ENCODE assay signal across 13 mouse cellular contexts in the genomic region with DNA sequence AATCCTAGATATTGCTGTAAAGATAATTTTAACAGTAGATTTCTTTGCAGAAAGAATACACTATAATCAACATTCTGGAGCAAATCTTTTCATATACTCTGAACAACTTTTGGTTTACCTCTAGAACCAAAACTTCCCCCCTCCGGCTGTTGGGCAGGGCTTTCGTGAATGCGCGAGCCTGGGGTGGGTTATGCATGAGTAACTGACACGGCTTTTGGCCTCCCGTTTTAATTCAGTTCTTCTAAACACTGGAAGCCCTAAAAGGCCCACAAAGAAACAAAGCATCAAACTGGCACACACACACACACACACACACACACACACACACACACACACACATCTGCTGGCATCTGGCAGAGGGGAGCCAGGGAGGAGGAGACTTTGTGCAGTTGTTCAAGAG.
DNase-seq lines count a peak whose midpoint lies in the region; ATAC-seq lines count a peak whose summit lies in the region.
"Had no signal": no experiment of that assay in that cellular context is flagged by ENCODE, and none has a peak within 500 bp of the region (broad histone marks: within the 10 kb centered on the region; RNA-seq: fewer than 3 reads in every experiment).

No protein-coding gene starts in this region.

- 66% methylated on average over 6 of the region's 6 CpGs for WGBS in heart, embryonic 15.5 days
- 59% methylated on average over 6 of the region's 6 CpGs for WGBS in limb, embryonic 15.5 days

- no peak overlapping the region for H3K9ac ChIP-seq in heart, embryonic 15.5 days
- H3K9ac ChIP-seq in limb, embryonic 15.5 days, result no peak overlapping the region

- ATAC-seq in heart, embryonic 15.5 days (replicated peaks; ENCODE audit: insufficient number of reproducible peaks, insufficient read depth, low FRiP score, low read depth), result no peak
- ATAC-seq in limb, embryonic 15.5 days (ENCODE audit: insufficient number of reproducible peaks, low FRiP score, low TSS enrichment, low read depth), result no peak
- no peak for ATAC-seq in megakaryocyte-erythroid progenitor cell, adult 5-6 weeks (replicated peaks; ENCODE audit: low FRiP score, low TSS enrichment, poor library complexity, severe bottlenecking)
- ATAC-seq: inflammation-experienced regulatory T-cells, adult 6 months had no signal

- H3K27ac ChIP-seq in heart, embryonic 15.5 days, result peak overlapping the region; percentile 56
- 0 out of 2 replicates have a peak overlapping the region, but pooled peaks have one; percentile 26 for H3K27ac ChIP-seq in brown adipose tissue, adult 24 weeks (replicated peaks; ENCODE audit: low read depth, low read length)
- H3K27ac ChIP-seq in limb, embryonic 15.5 days, result peak overlapping the region; percentile 57

- no peak overlapping the region for H3K4me2 ChIP-seq in heart, embryonic 15.5 days
- H3K4me2 ChIP-seq in limb, embryonic 15.5 days, result no peak overlapping the region

- intact Hi-C loops in heart, postnatal 36 days (cut with DNase I), result loop anchor here (5.0 kb wide), 2 partner anchors 42 to 128 kb away; no protein-coding TSS in a partner anchor

- no peak for DNase-seq in heart, postnatal 36 days
- DNase-seq in 3134 (ENCODE audit: extremely low read depth, insufficient read length, low spot score), result peak; percentile 16
- DNase-seq in spleen, postnatal 36 days (ENCODE audit: low spot score in 2 of 2), result no peak
- DNase-seq in adrenal gland, postnatal 25 days, result no peak
- DNase-seq: cerebellum, adult 9-10 months; heart, postnatal 4 days; right cerebral cortex, postnatal 14 days; thymus, postnatal 36 days had no signal

- H3K4me1 ChIP-seq in heart, embryonic 15.5 days (replicated peaks), result peaks cover 64% of the 10 kb centered on the region
- peaks cover 19% of the 10 kb centered on the region for H3K4me1 ChIP-seq in brown adipose tissue, adult 24 weeks (ENCODE audit: control insufficient read depth, insufficient read depth, insufficient read length, low read length)
- peaks cover 59% of the 10 kb centered on the region for H3K4me1 ChIP-seq in limb, embryonic 15.5 days

- H3K4me3 ChIP-seq in heart, embryonic 15.5 days, result no peak overlapping the region
- no peak overlapping the region for H3K4me3 ChIP-seq in brown adipose tissue, adult 24 weeks (ENCODE audit: insufficient read depth, low read depth, low read length)
- H3K4me3 ChIP-seq in limb, embryonic 15.5 days, result no peak overlapping the region

- no peaks in the 10 kb centered on the region for H3K9me3 ChIP-seq in heart, embryonic 15.5 days (replicated peaks)
- H3K9me3 ChIP-seq in limb, embryonic 15.5 days, result no peaks in the 10 kb centered on the region

- no peaks in the 10 kb centered on the region for H3K27me3 ChIP-seq in heart, embryonic 15.5 days
- H3K27me3 ChIP-seq in limb, embryonic 15.5 days, result no peaks in the 10 kb centered on the region

- H3K36me3 ChIP-seq in heart, embryonic 15.5 days, result no peaks in the 10 kb centered on the region
- peaks cover 38% of the 10 kb centered on the region for H3K36me3 ChIP-seq in limb, embryonic 15.5 days
